Mouse (Mus musculus) left cerebral cortex, adult 6 months (tissue): ENCODE measurements around the gene Sult4a1. TPM values are rescaled to one million over a fixed set of nuclear protein-coding genes. Genes with fewer than 3 reads are reported as not detected.

Experiments
- long read RNA-seq, 2 experiments: library from polyadenylated mRNA; unstranded; transcript quantifications; one replicate each; pipeline ENCODE4 v2.0.0; 2019 to 2020
- polyA plus RNA-seq: library from polyadenylated mRNA; unstranded; fragments of <200 nt; fragmentation: Nextera tagmentation; gene quantifications from 2 replicates; pipeline ENCODE4 v1.2.3, GENCODE M21; 2021

Sult4a1 gene
- 387 and 489 TPM in 2 replicates for polyA plus RNA-seq
- long read RNA-seq, experiment 1, transcript Sult4a1-202 (8 exons, 1,319 nt), result minor isoform, 20 of 4,974 reads
- long read RNA-seq, experiment 1, transcript Sult4a1-201 (7 exons, 2,383 nt), result major isoform, 4,613 of 4,974 reads
- long read RNA-seq, experiment 1, partial matches to known transcripts, result 98 of 4,974 reads
- long read RNA-seq, experiment 1, other reads (novel, unspliced or antisense), result 243 of 4,974 reads
- long read RNA-seq, experiment 2, transcript Sult4a1-201 (7 exons, 2,383 nt), result major isoform, 479 of 622 reads
- long read RNA-seq, experiment 2, partial matches to known transcripts, result 34 of 622 reads
- long read RNA-seq, experiment 2, other reads (novel, unspliced or antisense), result 109 of 622 reads

DNA sequence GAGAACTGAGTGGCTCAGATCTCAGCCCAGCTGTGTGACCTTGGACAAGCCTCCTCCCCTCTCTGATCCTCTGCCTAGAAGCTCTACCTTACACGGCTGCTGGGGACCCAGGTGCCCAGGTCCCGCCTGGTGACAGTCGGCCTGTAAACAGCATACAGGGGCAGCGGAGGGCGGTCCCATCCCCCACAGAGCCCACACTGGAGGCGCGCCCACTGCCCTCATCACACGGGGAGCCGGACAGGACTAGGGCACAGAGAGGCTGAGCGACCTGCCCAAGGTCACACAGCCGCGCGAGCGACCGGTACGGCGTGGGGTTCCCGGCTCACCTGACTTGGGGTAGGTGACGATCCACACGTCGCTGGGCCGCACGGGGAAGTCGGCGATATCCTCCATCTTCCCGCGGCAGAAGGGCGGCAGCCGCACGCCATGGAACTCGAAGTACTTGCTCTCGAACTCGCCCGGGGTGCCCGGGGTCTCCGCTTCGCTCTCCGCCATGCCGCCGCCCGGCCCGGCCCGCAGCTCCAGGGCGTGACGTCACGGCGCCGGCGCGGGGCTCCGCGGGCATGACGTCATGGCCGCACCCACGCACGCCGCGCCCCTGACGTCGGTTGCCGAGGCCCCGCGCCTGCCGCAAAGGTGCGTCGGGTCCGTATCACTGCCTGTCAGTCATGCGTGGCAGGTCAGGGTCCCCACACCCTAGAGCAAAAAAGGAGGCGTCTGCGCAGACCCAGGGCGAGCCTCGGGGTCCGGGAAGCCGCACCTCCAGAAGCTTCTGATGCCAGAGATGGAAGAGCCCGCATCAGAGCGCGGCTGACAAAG, at the start of gene Sult4a1:
TSS of gene Sult4a1 (minus strand) at position 650 of the 819 bp plus-strand sequence.

DNA sequence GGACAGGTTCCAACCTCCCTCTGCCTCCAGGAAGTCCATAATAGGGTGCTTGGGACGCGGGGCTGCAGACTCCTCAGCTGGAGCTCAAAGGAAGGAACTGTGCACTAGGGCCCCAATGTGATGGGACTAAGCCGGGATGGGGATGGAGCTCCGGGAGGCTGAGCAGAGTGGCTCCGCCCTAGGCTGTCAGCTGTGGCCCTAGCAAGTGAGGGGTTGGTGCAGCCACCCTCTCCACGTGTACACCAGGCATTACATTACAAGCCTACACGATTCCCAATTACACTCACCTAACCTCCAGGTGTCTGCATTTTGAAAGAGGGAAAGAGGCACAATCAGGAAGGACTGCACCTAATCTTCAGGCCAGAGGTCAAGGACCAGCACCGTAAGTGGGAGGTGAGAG, 17.5 kb upstream of the Sult4a1 start, which contains the start of gene Pnpla5:
TSS of gene Pnpla5 (minus strand) at position 101 of the 400 bp plus-strand sequence.

DNA sequence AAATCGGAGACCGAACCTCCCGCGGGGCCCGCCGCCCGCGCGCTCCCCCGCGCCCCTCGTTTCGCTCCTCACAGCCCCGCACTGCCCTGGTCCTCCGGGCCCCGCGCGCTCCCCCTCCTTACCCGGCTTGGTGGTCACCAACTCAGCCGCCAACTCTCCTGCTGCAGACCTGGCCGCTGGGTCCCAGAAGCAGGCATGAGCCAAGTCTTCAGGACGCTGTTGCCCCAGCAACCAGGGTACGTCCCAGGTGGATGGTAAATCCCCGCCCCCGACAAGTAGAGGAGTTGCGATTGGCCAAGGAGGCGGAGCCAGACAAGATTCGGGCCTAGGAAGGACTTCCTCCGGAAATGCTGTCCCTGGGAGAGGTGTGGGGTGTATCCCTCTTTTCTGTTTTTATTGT, 40.4 kb downstream of the Sult4a1 start, which contains the start of gene Efcab6:
TSS of gene Efcab6 (minus strand) at position 240 of the 400 bp plus-strand sequence.

Other genes with a start within 250 kb of the Sult4a1 start
- 2.1 and 3.7 TPM in 2 replicates for gene Efcab6, start 40.4 kb downstream of the Sult4a1 start, polyA plus RNA-seq
- gene Pnpla5, start 17.4 kb upstream of the Sult4a1 start, polyA plus RNA-seq, result not detected in 2 replicates
- gene Pnpla3, start 62.1 kb upstream of the Sult4a1 start, polyA plus RNA-seq, result 1.4 TPM in 2 replicates
- 31.1 and 54.5 TPM in 2 replicates for gene Samm50, start 86.5 kb upstream of the Sult4a1 start, polyA plus RNA-seq
- gene Parvb, start 126.3 kb upstream of the Sult4a1 start, polyA plus RNA-seq, result 1.0 and 1.5 TPM in 2 replicates
- 4.2 and 4.4 TPM in 2 replicates for gene Parvg, start 218.3 kb upstream of the Sult4a1 start, polyA plus RNA-seq